In genomic region chr12:28248749-28249148, GRCm38 (mm10) we compare ENCODE assay signal across 9 mouse cellular contexts.
A peak's percentile ranks its signal among the peaks of the same experiment; 100 is the strongest.
DNase-seq lines count a peak whose midpoint lies in the region; ATAC-seq and TF ChIP-seq lines count a peak whose summit lies in the region.
"Had no signal": no experiment of that assay in that cellular context is flagged by ENCODE, and none has a peak within 500 bp of the region (broad histone marks: within the 10 kb centered on the region; RNA-seq: fewer than 3 reads in every experiment).

No protein-coding gene starts in this region.

- TF ChIP-seq EP300 in heart, postnatal 0 days (IDR thresholded peaks at IDR 0.05; ENCODE audit: low read depth) = no peak
- TF ChIP-seq EP300 in ES-Bruce4 (IDR thresholded peaks at IDR 0.05; ENCODE audit: insufficient read depth, low read depth, low read length) = no peak
- TF ChIP-seq EP300 in stomach, postnatal 0 days (optimal IDR thresholded peaks at IDR 0.05) = no peak

- H3K9ac ChIP-seq in heart, postnatal 0 days (replicated peaks; ENCODE audit: low read depth, low read length) = no peak overlapping the region
- H3K9ac ChIP-seq in ES-Bruce4 (ENCODE audit: low read depth, poor library complexity, severe bottlenecking) = no peak overlapping the region
- H3K9ac ChIP-seq in stomach, postnatal 0 days (ENCODE audit: low read length) = no peak overlapping the region
- H3K9ac ChIP-seq: limb, embryonic 15.5 days had no signal

- no peak overlapping the region for H3K4me3 ChIP-seq in heart, postnatal 0 days (ENCODE audit: low read depth, low read length)
- H3K4me3 ChIP-seq in ES-Bruce4 (ENCODE audit: low read depth, low read length) = no peak overlapping the region
- no peak overlapping the region for H3K4me3 ChIP-seq in stomach, postnatal 0 days (ENCODE audit: low read depth, low read length)
- H3K4me3 ChIP-seq: limb, embryonic 15.5 days had no signal

- no peaks in the 10 kb centered on the region for H3K4me1 ChIP-seq in heart, postnatal 0 days (ENCODE audit: control insufficient read depth, insufficient read depth)
- H3K4me1 ChIP-seq in ES-Bruce4 (ENCODE audit: control insufficient read depth, insufficient read depth, low read length) = no peaks in the 10 kb centered on the region
- H3K4me1 ChIP-seq in stomach, postnatal 0 days (replicated peaks; ENCODE audit: control insufficient read depth, insufficient read depth) = no peaks in the 10 kb centered on the region
- H3K4me1 ChIP-seq: limb, embryonic 15.5 days had no signal

- intact Hi-C loops in left cerebral cortex, postnatal 14 days (cut with DNase I) = loop anchor here (10.0 kb wide), 1 partner anchor 904 kb away; the partner anchor contains the start of gene Sox11

- WGBS in heart, postnatal 0 days = 53% methylated on average over 3 of the region's 3 CpGs
- WGBS in stomach, postnatal 0 days = 58% methylated on average over 3 of the region's 3 CpGs

- DNase-seq in heart, postnatal 0 days (ENCODE audit: low spot score) = no peak
- no peak for DNase-seq in heart, adult 18-20 months
- DNase-seq in embryo, embryonic 10.5 days (ENCODE audit: low spot score) = peak; percentile 24
- DNase-seq in left cerebral cortex, postnatal 14 days (ENCODE audit: low spot score in 2 of 2) = peak; percentile 35 to 45
- peak; percentile 28 for DNase-seq in stomach, postnatal 0 days (ENCODE audit: low spot score)
- DNase-seq in thymus, postnatal 10 days (ENCODE audit: low spot score in 2 of 2) = no peak

- TF ChIP-seq POLR2A in ES-Bruce4 (IDR thresholded peaks at IDR 0.05; ENCODE audit: insufficient read depth, low read length) = no peak

- ATAC-seq in heart, postnatal 0 days (ENCODE audit: insufficient read depth, low read depth) = no peak
- ATAC-seq in stomach, postnatal 0 days (ENCODE audit: low FRiP score, low TSS enrichment) = no peak
- ATAC-seq in erythroblast, adult 5-6 weeks (replicated peaks; ENCODE audit: low FRiP score, poor library complexity, severe bottlenecking) = no peak

- no peak overlapping the region for H3K27ac ChIP-seq in heart, postnatal 0 days (ENCODE audit: low read depth)
- H3K27ac ChIP-seq in ES-Bruce4 (ENCODE audit: insufficient read depth, low read length) = no peak overlapping the region
- H3K27ac ChIP-seq in stomach, postnatal 0 days (replicated peaks) = no peak overlapping the region
- H3K27ac ChIP-seq: limb, embryonic 15.5 days had no signal

- TF ChIP-seq CTCF in heart, postnatal 0 days (IDR thresholded peaks at IDR 0.05; ENCODE audit: low read depth) = peak; percentile 41
- peak; percentile 35 for TF ChIP-seq CTCF in ES-Bruce4 (IDR thresholded peaks at IDR 0.05; ENCODE audit: low read depth, low read length)
- peak; percentile 72 for TF ChIP-seq CTCF in stomach, postnatal 0 days (IDR thresholded peaks at IDR 0.05; ENCODE audit: low read depth)

- H3K27me3 ChIP-seq in heart, postnatal 0 days (ENCODE audit: control insufficient read depth, insufficient read depth, low read length) = no peaks in the 10 kb centered on the region
- no peaks in the 10 kb centered on the region for H3K27me3 ChIP-seq in ES-Bruce4 (ENCODE audit: control insufficient read depth, insufficient read depth, low read length, poor library complexity, severe bottlenecking)
- H3K27me3 ChIP-seq in stomach, postnatal 0 days (ENCODE audit: control insufficient read depth, insufficient read depth, low read length) = no peaks in the 10 kb centered on the region
- H3K27me3 ChIP-seq: limb, embryonic 15.5 days had no signal

- H3K9me3 ChIP-seq in heart, postnatal 0 days (replicated peaks; ENCODE audit: control insufficient read depth, low read length) = peaks cover 8% of the 10 kb centered on the region; the same call in 1 of the 2 replicates
- H3K9me3 ChIP-seq in ES-Bruce4 (replicated peaks; ENCODE audit: control insufficient read depth, insufficient read depth, low read length, poor library complexity, severe bottlenecking) = no peaks in the 10 kb centered on the region
- no peaks in the 10 kb centered on the region for H3K9me3 ChIP-seq in stomach, postnatal 0 days (ENCODE audit: control insufficient read depth, low read length)
- H3K9me3 ChIP-seq: limb, embryonic 15.5 days had no signal

- H3K4me2 ChIP-seq in heart, postnatal 0 days (ENCODE audit: low read depth, low read length) = no peak overlapping the region
- no peak overlapping the region for H3K4me2 ChIP-seq in stomach, postnatal 0 days (replicated peaks; ENCODE audit: low read depth)
- H3K4me2 ChIP-seq: limb, embryonic 15.5 days had no signal

- H3K36me3 ChIP-seq in heart, postnatal 0 days (replicated peaks; ENCODE audit: control insufficient read depth, insufficient read depth, low read length) = no peaks in the 10 kb centered on the region
- no peaks in the 10 kb centered on the region for H3K36me3 ChIP-seq in ES-Bruce4 (ENCODE audit: control insufficient read depth, insufficient read depth, low read length, poor library complexity, severe bottlenecking)
- H3K36me3 ChIP-seq in stomach, postnatal 0 days (ENCODE audit: control insufficient read depth, insufficient read depth, low read length) = no peaks in the 10 kb centered on the region
- H3K36me3 ChIP-seq: limb, embryonic 15.5 days had no signal

Comparison
In these comparisons a context has a peak if more than half of its experiments do, and no peak if none do; other contexts are left out.
1. DNase-seq: peak in embryo, embryonic 10.5 days (single experiment), left cerebral cortex, postnatal 14 days (2 of 2) and stomach, postnatal 0 days (single experiment); none in heart, postnatal 0 days (single experiment), heart, adult 18-20 months (0 of 2) and thymus, postnatal 10 days (0 of 2).
2. Peak in every context shown above with its lines, with median percentiles within 50 percentile points of each other: CTCF ChIP-seq.